Mouse (Mus musculus): ENCODE results near the gene Actr3. TPM values are rescaled to one million over a fixed set of nuclear protein-coding genes. Genes with fewer than 3 reads are reported as not detected.

Gene Actr3
- polyA plus RNA-seq, 2 experiments = 41.4 to 109 TPM

GRCm38 (mm10) chr1:125345854-125346253 lies 89.7 kb downstream of the Actr3 start:
- H3K4me3 ChIP-seq (ENCODE audit: insufficient read depth in 1 of 2, low read depth in 2 of 2, low read length in 2 of 2) = no peak overlapping the region
- H3K4me2 ChIP-seq (ENCODE audit: low read depth) = no peak overlapping the region
- H3K9me3 ChIP-seq (ENCODE audit: control insufficient read depth, low read length) = no peaks in the 10 kb centered on the region
- H3K27ac ChIP-seq = no peak overlapping the region
- 73% methylated on average over 9 of the region's 9 CpGs for WGBS (ENCODE audit: insufficient replicate concordance)
- H3K36me3 ChIP-seq (replicated peaks; ENCODE audit: control insufficient read depth, insufficient read depth, low read depth) = no peaks in the 10 kb centered on the region
- no peaks in the 10 kb centered on the region for H3K4me1 ChIP-seq (replicated peaks; ENCODE audit: control insufficient read depth in 2 of 2, insufficient read depth in 2 of 2, low read length in 1 of 2)
- TF ChIP-seq CTCF (IDR thresholded peaks at IDR 0.05; ENCODE audit: low read depth) = no peak
- TF ChIP-seq EP300 (IDR thresholded peaks at IDR 0.05; ENCODE audit: low read depth) = no peak
- H3K9ac ChIP-seq (replicated peaks) = no peak overlapping the region
- no peak for ATAC-seq (ENCODE audit: insufficient read depth)
- no peaks in the 10 kb centered on the region for H3K27me3 ChIP-seq (ENCODE audit: control insufficient read depth, insufficient read depth, low read length)
- DNase-seq (ENCODE audit: low read depth in 3 of 3, low spot score in 3 of 3) = no peak

GRCm38 (mm10) chr1:125345448-125345847 lies 90.1 kb downstream of the Actr3 start:
- TF ChIP-seq EP300 (IDR thresholded peaks at IDR 0.05; ENCODE audit: low read depth) = no peak
- no peak for TF ChIP-seq CTCF (IDR thresholded peaks at IDR 0.05; ENCODE audit: low read depth)
- Histone ChIP-seq H3K4me2 (ENCODE audit: low read depth) (no peak overlapping the region), H3K36me3 (replicated peaks; ENCODE audit: control insufficient read depth, insufficient read depth, low read depth) (no peaks in the 10 kb centered on the region), H3K9me3 (ENCODE audit: control insufficient read depth, low read length) (no peaks in the 10 kb centered on the region), H3K27me3 (ENCODE audit: control insufficient read depth, insufficient read depth, low read length) (no peaks in the 10 kb centered on the region), H3K9ac (replicated peaks) (no peak overlapping the region), H3K4me1 (replicated peaks; ENCODE audit: control insufficient read depth in 2 of 2, insufficient read depth in 2 of 2, low read length in 1 of 2) (no peaks in the 10 kb centered on the region), H3K27ac (no peak overlapping the region), H3K4me3 (ENCODE audit: insufficient read depth in 1 of 2, low read depth in 2 of 2, low read length in 2 of 2) (no peak overlapping the region)
- no peak for DNase-seq (ENCODE audit: low read depth in 3 of 3, low spot score in 3 of 3)
- no peak for ATAC-seq (ENCODE audit: insufficient read depth)
- WGBS (ENCODE audit: insufficient replicate concordance) = 75% methylated on average over 6 of the region's 6 CpGs

- H3K27ac ChIP-seq = no peak overlapping the region
- H3K27me3 ChIP-seq (ENCODE audit: control insufficient read depth, insufficient read depth, low read length) = no peaks in the 10 kb centered on the region
- H3K9ac ChIP-seq (replicated peaks) = no peak overlapping the region
- H3K9me3 ChIP-seq (ENCODE audit: control insufficient read depth, low read length) = no peaks in the 10 kb centered on the region
- no peak overlapping the region for H3K4me3 ChIP-seq (ENCODE audit: insufficient read depth in 1 of 2, low read depth in 2 of 2, low read length in 2 of 2)
- no peak for TF ChIP-seq EP300 (IDR thresholded peaks at IDR 0.05; ENCODE audit: low read depth)
- no peak for TF ChIP-seq CTCF (IDR thresholded peaks at IDR 0.05; ENCODE audit: low read depth)
- no peak for ATAC-seq (ENCODE audit: insufficient read depth)
- H3K4me1 ChIP-seq (replicated peaks; ENCODE audit: control insufficient read depth in 2 of 2, insufficient read depth in 2 of 2, low read length in 1 of 2) = no peaks in the 10 kb centered on the region
- DNase-seq (ENCODE audit: low read depth in 3 of 3, low spot score in 3 of 3) = no peak
- H3K4me2 ChIP-seq (ENCODE audit: low read depth) = no peak overlapping the region
- H3K36me3 ChIP-seq (replicated peaks; ENCODE audit: control insufficient read depth, insufficient read depth, low read depth) = no peaks in the 10 kb centered on the region
- 49% methylated on average over 2 of the region's 2 CpGs for WGBS (ENCODE audit: insufficient replicate concordance)
Observed at GRCm38 (mm10) chr1:125343105-125343504, 92.4 kb downstream of the Actr3 start.

Other genes starting within 250 kb of the Actr3 start
- 10.4 and 12.4 TPM in 2 replicates for gene Slc35f5, start 124.9 kb upstream of the Actr3 start, polyA plus RNA-seq (2012; rRNA removed)
- gene Slc35f5, start 124.9 kb upstream of the Actr3 start, polyA plus RNA-seq (2014; fragmentation: Nextera tagmentation; extraction: Ambion mirVana) = 21.5 and 22.6 TPM in 2 replicates
- gene Gpr39, start 241.3 kb upstream of the Actr3 start, polyA plus RNA-seq (2012; rRNA removed) = 2.2 and 2.4 TPM in 2 replicates
- gene Gpr39, start 241.3 kb upstream of the Actr3 start, polyA plus RNA-seq (2014; fragmentation: Nextera tagmentation; extraction: Ambion mirVana) = 2.8 and 3.0 TPM in 2 replicates

Measured in liver, embryonic 14.5 days (tissue).